Mouse (Mus musculus): Measurements from ENCODE around the gene Ap1s3.

DNA sequence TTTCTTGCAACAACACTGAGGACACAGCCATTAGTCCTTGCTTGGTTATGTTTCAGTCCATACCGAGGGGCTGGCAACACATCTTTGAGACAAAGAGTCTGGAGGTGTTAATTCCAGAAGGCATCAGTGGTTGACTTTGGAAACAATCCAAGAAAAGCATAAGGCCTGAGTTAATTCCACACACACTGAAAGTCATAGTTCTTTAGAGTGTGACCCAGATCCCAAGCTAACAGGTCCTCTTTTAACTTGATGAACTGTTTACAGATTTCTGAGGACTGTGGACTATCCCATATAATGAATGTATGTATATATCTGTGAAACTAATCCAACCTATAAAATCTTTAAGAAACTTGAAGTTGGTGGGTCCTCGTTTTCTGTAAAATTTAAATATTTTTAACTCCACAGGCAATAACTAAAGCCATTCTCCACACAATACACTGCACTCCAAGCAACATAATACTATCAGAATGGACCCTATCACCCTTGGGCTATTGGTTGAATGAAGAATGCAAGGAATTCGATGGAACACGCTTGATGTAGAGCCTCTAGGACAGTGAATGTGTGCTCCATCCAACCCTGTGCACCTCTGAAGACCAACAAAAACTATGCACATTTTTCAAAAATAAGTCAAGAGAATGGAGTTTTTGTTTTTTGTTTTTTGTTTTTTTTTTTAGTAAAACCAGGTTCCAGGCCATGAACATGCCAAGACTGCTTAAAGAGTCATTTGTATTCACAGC lies 15.8 kb downstream of the Ap1s3 start:
- TF ChIP-seq CTCF (IDR thresholded peaks at IDR 0.05; ENCODE audit: extremely low read depth, insufficient read length, insufficient replicate concordance, low read depth, low read length), result no peak
- no peak for TF ChIP-seq POLR2A (IDR thresholded peaks at IDR 0.05; ENCODE audit: low read depth, low read length)
